Mouse (Mus musculus) spleen, adult 2 months (tissue): Measurements from ENCODE around the gene Nudt6.

Experiments
- CTCF ChIP-seq: fragments of 200-500 bp; IDR thresholded peaks from 2 replicates; pipeline ENCODE4 v1.5.1; 2011; ENCODE audit warnings: mild to moderate bottlenecking, inconsistent platforms; ENCODE audit not compliant: insufficient read depth, insufficient read length, insufficient replicate concordance; ENCODE audit errors: extremely low read depth
- POLR2A ChIP-seq: fragments of 200-500 bp; IDR thresholded peaks from 2 replicates; pipeline ENCODE4 v1.6.1; 2011; ENCODE audit warnings: low read depth, low read length, inconsistent platforms

DNA sequence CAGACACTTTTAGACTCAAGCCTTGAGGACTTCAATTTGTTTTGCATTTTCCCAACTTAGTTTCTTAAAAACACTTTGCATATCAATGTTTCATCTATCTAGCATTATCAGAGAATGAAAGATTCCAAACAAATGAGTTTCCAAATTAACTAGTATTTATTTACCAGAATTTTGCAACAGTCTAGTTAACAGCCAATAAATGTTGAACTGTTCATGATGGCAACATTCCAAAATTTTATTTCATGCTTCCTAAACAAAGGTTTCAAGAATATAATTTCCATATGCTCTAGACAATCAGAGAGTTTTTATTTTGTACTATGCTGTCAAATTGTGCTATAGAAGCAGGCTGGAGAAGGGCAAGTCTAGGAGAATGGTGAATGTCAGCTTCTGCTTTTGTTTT, 12.4 kb downstream of the Nudt6 start:
- TF ChIP-seq CTCF, result no peak
- no peak for TF ChIP-seq POLR2A
